Mouse (Mus musculus): ENCODE results near the gene Cox17.
"Not testable (repeated sequence)": the region's sequence is repeated elsewhere in the genome, so short reads cannot be mapped to it uniquely, and the experiment has no call there.

Gene Cox17

GRCm38 (mm10) chr16:38346529-38347325 is at the start of gene Cox17, which contains the start of gene Gm21987:
Gene Cox17 (plus strand): TSS chr16:38346991.
Gene Gm21987 (plus strand): TSS chr16:38347040.
- DNase-seq (ENCODE audit: extremely low read depth, low read depth, low spot score), result peak; percentile 52

- no peak for DNase-seq (ENCODE audit: extremely low read depth, low read depth, low spot score)
Observed at GRCm38 (mm10) chr16:38298410-38298809, 48.4 kb upstream of the Cox17 start.

DNA sequence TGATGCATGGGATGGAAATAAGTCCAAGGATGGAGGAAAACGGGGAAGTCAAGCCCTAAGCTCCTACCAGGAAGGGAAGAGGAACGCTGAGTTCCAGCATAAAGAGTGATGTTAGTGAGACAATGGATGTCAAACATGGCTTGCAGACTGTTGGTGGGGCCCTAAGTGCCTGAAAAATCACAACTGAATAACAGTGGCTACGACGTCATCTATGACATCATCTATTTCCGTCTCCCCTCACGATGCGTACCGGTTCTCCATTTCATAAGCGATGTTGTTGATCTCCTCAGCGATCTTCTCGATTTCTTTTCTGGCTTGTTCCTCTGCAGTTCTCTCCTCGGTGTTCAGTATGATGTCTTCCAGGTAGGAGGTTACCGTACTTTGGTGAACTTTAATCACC is 44.4 kb upstream of the Cox17 start:
- DNase-seq (ENCODE audit: extremely low read depth, low read depth, low spot score), result no peak

- DNase-seq (ENCODE audit: extremely low read depth, low read depth, low spot score), result peak; percentile 11
Observed at GRCm38 (mm10) chr16:38304460-38305194, 42.2 kb upstream of the Cox17 start.

DNA sequence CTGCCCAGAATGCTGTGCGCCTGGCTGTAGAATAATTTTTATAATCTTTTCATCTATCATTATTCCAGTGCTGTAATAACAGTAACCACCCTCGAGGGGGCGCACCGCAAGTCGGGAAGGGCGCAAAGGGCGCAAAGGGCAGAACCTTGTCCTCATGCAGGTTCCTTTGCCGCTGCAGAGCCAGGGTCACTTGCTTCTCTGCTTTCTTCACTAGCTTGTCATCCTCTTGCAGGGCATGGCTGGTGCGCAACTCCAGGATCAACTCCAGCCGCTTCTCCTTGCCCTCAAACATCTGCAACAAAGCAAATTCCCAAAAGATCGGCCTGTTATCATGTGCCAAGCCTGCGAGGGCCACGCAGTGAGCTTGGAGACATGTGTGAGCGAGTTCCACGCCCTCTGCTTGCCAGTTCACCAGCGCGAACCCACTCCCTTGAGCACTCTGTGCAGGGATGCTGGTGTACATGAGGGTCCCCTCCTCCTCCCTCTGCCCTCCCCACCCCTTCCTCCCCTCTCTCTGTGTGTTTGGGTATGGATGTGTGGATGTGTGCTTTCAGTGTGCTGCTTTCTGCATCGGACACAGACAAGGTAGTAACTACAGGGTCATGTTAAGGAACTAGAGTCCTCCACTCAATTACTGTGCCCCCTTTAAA is 40.1 kb upstream of the Cox17 start:
- no peak for DNase-seq (ENCODE audit: extremely low read depth, low read depth, low spot score)

DNA sequence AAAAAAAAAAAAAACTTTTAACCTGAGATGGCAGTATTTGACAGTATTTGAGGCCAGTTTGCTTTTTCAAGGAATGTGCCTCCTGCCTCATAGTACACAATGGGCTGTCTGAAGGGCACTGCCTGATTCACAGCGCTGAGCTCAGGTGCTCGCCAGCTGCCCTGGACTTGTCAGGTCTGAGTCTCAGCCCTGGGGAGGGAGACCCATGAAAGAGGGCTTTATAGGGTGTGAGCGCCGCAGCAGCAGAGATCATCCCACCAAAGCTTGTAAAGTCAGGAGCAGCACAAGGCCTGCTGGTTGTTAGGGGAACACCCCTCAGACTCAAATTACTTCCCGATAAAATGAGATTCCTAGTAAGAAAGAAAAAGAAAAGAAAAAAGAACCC is 39.6 kb upstream of the Cox17 start:
- DNase-seq (ENCODE audit: extremely low read depth, low read depth, low spot score), result no peak

- DNase-seq (ENCODE audit: extremely low read depth, low read depth, low spot score), result no peak
Observed at GRCm38 (mm10) chr16:38307651-38308050, 39.1 kb upstream of the Cox17 start.

GRCm38 (mm10) chr16:38308195-38308594 is 38.6 kb upstream of the Cox17 start:
- DNase-seq (ENCODE audit: extremely low read depth, low read depth, low spot score), result no peak

- peak; percentile 21 for DNase-seq (ENCODE audit: extremely low read depth, low read depth, low spot score)
Observed at GRCm38 (mm10) chr16:38318492-38318891, 28.3 kb upstream of the Cox17 start.

GRCm38 (mm10) chr16:38319087-38319486 is 27.7 kb upstream of the Cox17 start:
- DNase-seq (ENCODE audit: extremely low read depth, low read depth, low spot score), result no peak

DNA sequence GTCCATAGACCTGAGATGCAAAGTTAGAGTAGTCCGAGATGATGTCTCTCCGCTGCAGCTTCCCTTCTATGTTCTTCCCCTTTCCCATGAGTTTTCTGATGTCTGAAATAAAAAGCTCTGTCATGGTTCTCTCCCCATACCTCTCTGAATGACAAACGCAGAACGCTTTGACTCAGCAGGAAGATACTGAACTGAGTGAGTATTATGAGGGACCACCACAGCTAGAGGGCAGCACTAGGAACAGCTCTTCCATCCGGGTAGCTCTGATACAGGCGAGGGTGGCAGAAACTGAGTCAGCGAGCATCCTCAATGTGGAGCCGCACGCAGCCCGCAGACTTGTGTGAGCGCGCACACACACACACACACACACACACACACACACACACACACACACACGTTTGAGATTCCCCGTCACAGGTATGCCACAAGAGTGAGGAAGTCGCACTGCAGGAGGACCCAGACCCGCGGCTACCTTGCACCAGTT is 25.3 kb upstream of the Cox17 start:
- no peak for DNase-seq (ENCODE audit: extremely low read depth, low read depth, low spot score)

DNA sequence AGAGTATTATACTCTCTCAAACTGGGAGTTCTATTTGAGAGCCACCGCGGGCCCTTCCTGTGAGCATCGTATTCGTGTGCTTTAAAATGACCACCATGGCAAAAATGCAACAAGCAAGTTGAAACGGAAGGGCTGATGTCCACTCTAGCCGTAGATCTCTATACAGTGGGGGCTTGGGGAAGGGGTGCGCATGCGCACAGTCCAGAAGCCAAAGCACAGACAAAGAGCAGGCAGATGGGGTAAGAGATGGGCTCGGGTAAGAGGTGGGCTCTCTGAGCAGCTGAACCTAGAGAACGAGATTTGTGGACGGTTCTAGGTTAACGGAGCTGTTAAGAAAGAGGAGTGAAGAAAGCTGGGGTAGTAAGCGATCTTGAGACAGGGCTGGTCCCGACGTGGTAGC is 22.5 kb upstream of the Cox17 start:
- no peak for DNase-seq (ENCODE audit: extremely low read depth, low read depth, low spot score)

- DNase-seq (ENCODE audit: extremely low read depth, low read depth, low spot score), result no peak
Observed at GRCm38 (mm10) chr16:38326778-38327397, 19.9 kb upstream of the Cox17 start.

DNA sequence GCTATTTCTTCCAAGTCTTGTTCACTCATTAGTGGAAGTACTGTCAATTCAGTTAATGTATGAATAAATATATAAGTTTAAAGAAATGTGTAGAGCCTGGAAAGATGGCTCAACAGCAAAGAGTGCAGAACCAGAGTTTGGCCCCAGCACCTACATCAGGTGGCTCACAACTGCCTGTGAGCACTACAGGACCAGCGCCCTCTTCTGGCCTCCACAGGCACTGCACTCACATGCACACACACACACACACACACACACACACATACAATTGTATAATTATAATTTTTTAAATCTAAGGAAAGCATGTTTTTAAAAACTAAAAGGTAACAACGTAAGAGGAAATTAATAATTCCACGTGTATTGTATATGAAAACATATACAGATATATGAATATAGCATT is 17.5 kb upstream of the Cox17 start:
- DNase-seq (ENCODE audit: extremely low read depth, low read depth, low spot score), result no peak

DNA sequence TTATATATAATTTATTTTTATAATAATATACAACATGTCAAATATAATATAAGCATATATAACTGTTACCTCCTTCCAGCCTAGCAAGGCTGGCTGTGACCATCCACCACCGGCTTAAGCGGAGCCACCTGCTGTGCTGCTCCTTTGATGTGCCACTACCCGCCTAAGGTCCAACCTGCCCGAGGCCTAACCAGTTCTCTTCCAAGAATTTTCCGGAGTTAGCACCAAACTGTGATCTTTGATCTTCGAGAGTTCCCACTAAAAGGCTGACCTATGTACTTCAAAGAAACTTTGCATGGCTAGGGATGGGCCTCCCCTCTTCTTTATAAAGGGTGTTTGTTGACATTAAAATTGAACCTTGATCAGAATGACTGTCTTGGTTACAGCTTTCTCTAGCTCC is 12.4 kb upstream of the Cox17 start:
- no peak for DNase-seq (ENCODE audit: extremely low read depth, low read depth, low spot score)

GRCm38 (mm10) chr16:38338077-38338476 is 8.7 kb upstream of the Cox17 start:
- not testable (repeated sequence) for DNase-seq (ENCODE audit: extremely low read depth, low read depth, low spot score)

- no peak for DNase-seq (ENCODE audit: extremely low read depth, low read depth, low spot score)
Observed at GRCm38 (mm10) chr16:38341396-38342324, 5.1 kb upstream of the Cox17 start, which contains the start of gene Maats1. Gene Maats1 (minus strand): TSS chr16:38342143.

GRCm38 (mm10) chr16:38344941-38345725 is 1.7 kb upstream of the Cox17 start:
- DNase-seq (ENCODE audit: extremely low read depth, low read depth, low spot score), result no peak

DNA sequence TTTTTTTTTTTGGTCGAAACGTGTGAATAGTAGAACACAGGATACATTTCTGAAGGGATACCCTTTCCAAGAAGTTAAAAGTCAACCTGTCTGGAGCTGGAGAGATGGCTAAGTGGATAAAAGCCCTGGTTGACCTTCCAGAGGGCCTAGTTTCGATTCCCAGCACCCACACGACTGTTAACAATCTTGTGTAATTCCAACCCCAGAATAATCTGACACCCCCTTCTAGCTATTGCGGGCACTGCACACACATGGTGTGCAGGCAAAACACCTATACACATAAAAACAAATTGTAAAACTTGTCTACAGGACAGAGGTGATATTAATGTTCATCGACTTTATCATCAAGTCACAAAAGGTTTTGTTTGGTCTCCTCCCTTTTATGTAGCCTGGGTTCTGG is 797 bp downstream of the Cox17 start:
- DNase-seq (ENCODE audit: extremely low read depth, low read depth, low spot score), result no peak

All from fat pad, adult 2 months (tissue).